Mouse (Mus musculus) heart, embryonic 16.5 days (tissue): ENCODE results near the gene Ipmk. TPM values are rescaled to one million over a fixed set of nuclear protein-coding genes. Genes with fewer than 3 reads are reported as not detected.
"Not testable (repeated sequence)": the region's sequence is repeated elsewhere in the genome, so short reads cannot be mapped to it uniquely, and the experiment has no call there.

ENCODE experiments used
- ATAC-seq: fragments of 200-750 bp; cut with Nextera tagmentation; replicated peaks from 2 replicates; pipeline ENCODE4 v1.8.0; 2017; ENCODE audit warnings: moderate number of reproducible peaks; ENCODE audit not compliant: insufficient read depth, low FRiP score; ENCODE audit errors: extremely low read depth
- H3K27ac ChIP-seq: fragments of 300-500 bp; sonication (generic); 2 replicates; pipeline ENCODE4 v1.5.1; 2014; ENCODE audit warnings: mild to moderate bottlenecking, low read length, control low read depth, moderate library complexity
- H3K27me3 ChIP-seq: fragments of 300-500 bp; sonication (generic); 2 replicates; pipeline ENCODE4 v1.6.1; 2014; ENCODE audit warnings: low read length, mixed read lengths; ENCODE audit not compliant: control insufficient read depth, insufficient read depth
- H3K36me3 ChIP-seq: fragments of 300-500 bp; sonication (generic); 2 replicates; pipeline ENCODE4 v1.6.1; 2014; ENCODE audit not compliant: control insufficient read depth, insufficient read depth
- H3K4me1 ChIP-seq: fragments of 300-500 bp; sonication (generic); 2 replicates; pipeline ENCODE4 v1.6.1; 2014; ENCODE audit warnings: low read length, mixed read lengths; ENCODE audit not compliant: control insufficient read depth, insufficient read depth
- H3K4me2 ChIP-seq: fragments of 300-500 bp; sonication (generic); 2 replicates; pipeline ENCODE4 v1.6.1; 2014; ENCODE audit warnings: low read depth, mild to moderate bottlenecking, control low read depth, low read length
- H3K4me3 ChIP-seq: fragments of 300-500 bp; sonication (generic); 2 replicates; pipeline ENCODE4 v1.5.1; 2014; ENCODE audit warnings: mild to moderate bottlenecking, control low read depth, low read length
- H3K9ac ChIP-seq: fragments of 300-500 bp; sonication (generic); 2 replicates; pipeline ENCODE4 v1.6.1; 2014; ENCODE audit warnings: low read length, control low read depth
- H3K9me3 ChIP-seq: fragments of 300-500 bp; sonication (generic); replicated peaks from 2 replicates; pipeline ENCODE4 v1.6.1; 2016; ENCODE audit warnings: low read length; ENCODE audit not compliant: control insufficient read depth
- WGBS: fragments of 180-500 bp; shearing (Covaris S2); extraction: QIAGEN DNeasy Blood & Tissue Kit; methylation state at CpG from one replicate; pipeline ENCODE4 v1.1.7; 2014; 5-methylcytosine and 5-hydroxymethylcytosine counted together
- polyA plus RNA-seq: library from polyadenylated mRNA; unstranded; fragments of >200 nt; fragmentation: Nextera tagmentation; extraction: Ambion mirVana; gene quantifications from 2 replicates; pipeline ENCODE4 v1.2.1, GENCODE M21; 2015

Gene Ipmk
- polyA plus RNA-seq, 1 experiment from 2014 or later: 7.1 TPM

- peaks cover 7% of the 10 kb centered on the region for H3K36me3 ChIP-seq
- no peak overlapping the region for H3K4me3 ChIP-seq
- no peak for ATAC-seq
- H3K9ac ChIP-seq: no peak overlapping the region
- no peaks in the 10 kb centered on the region for H3K27me3 ChIP-seq
- no peak overlapping the region for H3K27ac ChIP-seq
- 82% methylated on average over 11 of the region's 11 CpGs for WGBS
- H3K4me1 ChIP-seq: no peaks in the 10 kb centered on the region
- no peaks in the 10 kb centered on the region for H3K9me3 ChIP-seq
- H3K4me2 ChIP-seq: no peak overlapping the region
Measured at GRCm38 (mm10) chr10:71373706-71374105, 26.1 kb downstream of the Ipmk start.

- no peak overlapping the region for H3K9ac ChIP-seq
- H3K27ac ChIP-seq: no peak overlapping the region
- no peaks in the 10 kb centered on the region for H3K4me1 ChIP-seq
- H3K4me3 ChIP-seq: no peak overlapping the region
- no peak for ATAC-seq
- H3K27me3 ChIP-seq: no peaks in the 10 kb centered on the region
- no peak overlapping the region for H3K4me2 ChIP-seq
- peaks cover 14% of the 10 kb centered on the region for H3K36me3 ChIP-seq
- WGBS: 89% methylated on average over 6 of the region's 6 CpGs
- H3K9me3 ChIP-seq: no peaks in the 10 kb centered on the region
Measured at GRCm38 (mm10) chr10:71376014-71376413, 28.5 kb downstream of the Ipmk start.

- no peak for ATAC-seq
- H3K27me3 ChIP-seq: no peaks in the 10 kb centered on the region
- no peak overlapping the region for H3K4me3 ChIP-seq
- no peaks in the 10 kb centered on the region for H3K4me1 ChIP-seq
- H3K9me3 ChIP-seq: no peaks in the 10 kb centered on the region
- H3K36me3 ChIP-seq: peaks cover 15% of the 10 kb centered on the region
- H3K27ac ChIP-seq: no peak overlapping the region
- WGBS: 90% methylated on average over 7 of the region's 7 CpGs
- H3K4me2 ChIP-seq: no peak overlapping the region
- no peak overlapping the region for H3K9ac ChIP-seq
Measured at GRCm38 (mm10) chr10:71380406-71380805, 32.8 kb downstream of the Ipmk start.

- Histone ChIP-seq H3K27ac (no peak overlapping the region), H3K4me3 (no peak overlapping the region), H3K4me2 (no peak overlapping the region), H3K36me3 (peaks cover 15% of the 10 kb centered on the region), H3K4me1 (no peaks in the 10 kb centered on the region), H3K27me3 (no peaks in the 10 kb centered on the region), H3K9me3 (no peaks in the 10 kb centered on the region), H3K9ac (no peak overlapping the region)
- WGBS: 91% methylated on average over 29 of the region's 29 CpGs
- ATAC-seq: no peak
Measured at GRCm38 (mm10) chr10:71381471-71382033, 34.0 kb downstream of the Ipmk start.

- Histone ChIP-seq H3K27ac (no peak overlapping the region), H3K9ac (no peak overlapping the region), H3K4me2 (no peak overlapping the region), H3K4me1 (no peaks in the 10 kb centered on the region), H3K9me3 (no peaks in the 10 kb centered on the region), H3K36me3 (peaks cover 15% of the 10 kb centered on the region), H3K4me3 (no peak overlapping the region), H3K27me3 (no peaks in the 10 kb centered on the region)
- ATAC-seq: no peak
- WGBS: 76% methylated on average over 7 of the region's 7 CpGs
Measured at GRCm38 (mm10) chr10:71382109-71382508, 34.5 kb downstream of the Ipmk start.

- WGBS: 80% methylated on average over 8 of the region's 8 CpGs
- H3K4me2 ChIP-seq: no peak overlapping the region
- no peak for ATAC-seq
- H3K27me3 ChIP-seq: no peaks in the 10 kb centered on the region
- no peaks in the 10 kb centered on the region for H3K4me1 ChIP-seq
- H3K9ac ChIP-seq: no peak overlapping the region
- H3K27ac ChIP-seq: no peak overlapping the region
- H3K4me3 ChIP-seq: no peak overlapping the region
- peaks cover 15% of the 10 kb centered on the region; the same call in 1 of the 2 replicates for H3K36me3 ChIP-seq
- H3K9me3 ChIP-seq: no peaks in the 10 kb centered on the region
Measured at GRCm38 (mm10) chr10:71382858-71383551, 35.4 kb downstream of the Ipmk start.

GRCm38 (mm10) chr10:71383552-71383924, 36.0 kb downstream of the Ipmk start:
- 74% methylated on average over 6 of the region's 6 CpGs for WGBS
- H3K27me3 ChIP-seq, H3K4me2 ChIP-seq, H3K4me1 ChIP-seq, H3K27ac ChIP-seq, H3K9ac ChIP-seq, ATAC-seq, H3K4me3 ChIP-seq, H3K9me3 ChIP-seq: not testable (repeated sequence)
- H3K36me3 ChIP-seq: peaks cover 13% of the 10 kb centered on the region; the same call in 1 of the 2 replicates

- 75% methylated on average over 19 of the region's 19 CpGs for WGBS
- Histone ChIP-seq H3K36me3 (peaks cover 5% of the 10 kb centered on the region; the same call in 1 of the 2 replicates), H3K4me2 (no peak overlapping the region), H3K27me3 (no peaks in the 10 kb centered on the region), H3K9ac (no peak overlapping the region), H3K9me3 (no peaks in the 10 kb centered on the region), H3K4me3 (no peak overlapping the region), H3K4me1 (no peaks in the 10 kb centered on the region), H3K27ac (no peak overlapping the region)
- no peak for ATAC-seq
Measured at GRCm38 (mm10) chr10:71384159-71385044, 36.8 kb downstream of the Ipmk start.

- H3K36me3 ChIP-seq: no peaks in the 10 kb centered on the region
- H3K27ac ChIP-seq: no peak overlapping the region
- ATAC-seq: no peak
- no peaks in the 10 kb centered on the region for H3K27me3 ChIP-seq
- no peak overlapping the region for H3K9ac ChIP-seq
- H3K4me1 ChIP-seq: no peaks in the 10 kb centered on the region
- H3K4me2 ChIP-seq: no peak overlapping the region
- peaks cover 9% of the 10 kb centered on the region for H3K9me3 ChIP-seq
- H3K4me3 ChIP-seq: no peak overlapping the region
- 87% methylated on average over 5 of the region's 5 CpGs for WGBS
Measured at GRCm38 (mm10) chr10:71389311-71389710, 41.7 kb downstream of the Ipmk start.
